Mouse (Mus musculus) gastrocnemius, adult 8-10 months (tissue): ENCODE measurements at regions not wholly inside any gene's neighbourhood (a gene's known extent, or its start where the extent isn't known, plus 50 kb on each side); places are given as distances from the start of the nearest gene placed in this dataset.
A peak's percentile ranks its signal among the peaks of the same experiment; 100 is the strongest.

Experiments
- DNase-seq, 2 experiments: peaks; one replicate each; pipeline ENCODE4 v3.0.0; 2022; ENCODE audit warnings: low spot score in 2 of 2

DNA sequence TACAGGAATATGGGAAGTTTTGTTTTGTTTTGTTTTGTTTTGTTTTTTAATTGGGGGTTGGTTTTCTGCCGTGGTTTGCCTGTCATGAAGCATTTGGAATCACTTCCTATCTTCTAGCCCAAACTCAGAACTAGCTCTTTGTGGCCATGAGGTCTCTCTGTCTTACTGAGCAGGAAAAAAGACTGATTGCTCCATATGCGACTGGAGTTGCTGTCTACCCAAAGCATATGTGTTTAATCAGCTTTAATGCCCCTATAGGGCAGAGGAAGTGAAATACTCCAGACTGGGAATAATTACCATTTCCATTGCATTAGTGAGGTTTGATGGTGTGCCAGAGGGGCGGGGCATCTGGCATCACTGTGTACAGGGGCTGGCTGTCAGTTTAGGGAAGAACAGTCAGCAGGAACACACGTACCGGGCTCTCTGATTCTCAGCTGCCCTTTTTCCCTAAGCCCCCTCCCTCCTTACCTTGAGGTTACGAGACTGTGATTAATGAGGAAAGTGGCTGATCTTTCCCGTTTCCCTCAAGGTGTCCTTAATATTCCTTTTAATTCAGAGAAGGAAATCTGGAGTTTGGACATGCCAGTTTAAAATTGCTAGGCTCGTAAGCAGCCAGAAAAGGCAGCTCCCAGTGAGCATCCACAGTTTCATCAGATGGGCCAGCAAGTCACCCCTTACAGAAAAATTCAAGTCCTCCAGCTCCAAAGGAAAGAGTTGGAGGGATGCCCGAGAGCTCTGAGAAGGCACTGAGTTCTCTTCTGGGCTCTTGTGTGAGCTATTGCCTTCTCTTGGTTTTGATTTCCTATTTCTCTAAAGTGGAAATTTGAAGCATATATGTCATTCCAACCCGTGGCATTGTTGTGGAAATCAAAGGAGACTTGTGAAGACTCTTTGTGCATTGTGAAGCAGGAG, 2482.1 kb upstream of the 5930422O12Rik start:
- no peak for DNase-seq

DNA sequence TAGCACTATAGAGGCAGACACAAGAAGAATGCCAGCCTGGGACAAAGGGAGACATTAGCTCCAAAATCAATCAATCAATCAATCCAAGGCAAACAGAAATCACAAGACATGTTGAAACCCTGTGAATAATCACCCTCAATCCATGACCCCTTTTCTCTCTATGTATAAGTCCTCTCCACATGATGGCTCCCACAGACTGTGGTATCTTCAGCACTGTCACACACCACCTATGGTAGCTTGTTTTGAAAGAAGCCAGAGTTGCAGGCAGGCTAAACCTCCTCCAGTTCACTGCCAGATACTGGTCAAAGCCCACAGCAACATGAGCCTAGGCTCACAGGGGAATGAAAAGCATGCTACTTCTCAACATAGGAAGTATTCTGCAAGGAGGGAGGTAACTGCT, 2475.7 kb upstream of the 5930422O12Rik start:
- DNase-seq, result no peak

DNA sequence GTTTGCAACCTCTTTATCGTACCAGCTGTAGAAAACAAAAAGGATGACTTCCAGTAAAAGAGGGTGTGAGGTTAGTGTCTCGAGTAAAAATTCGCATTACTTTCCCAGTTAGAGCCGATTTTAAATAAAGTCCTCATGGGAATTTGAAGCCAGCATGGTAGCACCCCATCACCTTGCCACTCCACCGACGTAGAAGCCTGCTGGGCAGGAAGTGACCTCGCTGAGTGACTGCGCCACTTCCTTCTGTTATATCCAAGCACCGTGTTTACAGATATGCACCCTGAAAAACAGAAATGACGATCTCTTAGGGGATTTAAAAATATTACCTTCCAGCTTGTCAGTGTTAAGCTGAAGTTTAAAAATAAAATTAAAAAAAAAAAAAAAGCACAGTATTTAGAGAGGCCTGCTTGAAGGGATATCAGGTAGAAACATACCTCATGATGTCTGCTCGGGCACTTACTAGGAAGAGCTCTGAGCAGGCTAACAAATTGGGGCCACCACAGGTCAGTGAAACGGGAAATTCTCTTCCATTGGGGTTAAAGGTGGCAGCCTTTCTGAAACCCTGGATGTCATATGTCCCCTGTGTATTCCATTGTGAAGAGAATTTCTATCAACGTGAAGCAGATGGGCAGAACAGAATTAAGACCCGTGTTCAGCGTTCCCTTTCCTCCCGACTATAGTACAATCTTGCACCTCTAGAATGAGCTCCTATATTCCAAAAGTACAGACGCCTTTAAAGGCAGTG, 2468.9 kb upstream of the 5930422O12Rik start:
- DNase-seq, result no peak

DNA sequence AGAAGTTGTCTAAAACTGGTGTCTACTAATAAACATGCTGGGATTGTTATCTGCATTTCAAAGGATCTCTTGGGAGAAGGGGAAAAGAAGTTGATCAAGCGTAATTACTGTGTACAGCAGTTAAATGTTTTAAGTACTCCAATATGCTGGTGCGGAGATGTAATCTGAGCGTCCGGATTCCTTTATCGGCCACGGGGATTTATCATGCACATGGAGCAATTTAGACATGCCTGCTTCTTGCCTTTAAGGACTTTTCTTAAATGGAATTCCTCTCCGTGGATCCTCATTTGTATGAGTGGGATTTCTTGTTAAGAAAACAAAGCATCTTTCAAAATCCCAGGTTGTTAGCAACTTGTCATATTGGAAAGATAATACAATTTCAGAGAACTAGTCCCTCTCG, 2468.0 kb upstream of the 5930422O12Rik start:
- DNase-seq, result no peak

- DNase-seq, result no peak
These were observed 2466.3 kb upstream of the 5930422O12Rik start for GRCm38 (mm10) chr8:30962207-30962606.

GRCm38 (mm10) chr8:30982814-30983213, 2445.7 kb upstream of the 5930422O12Rik start:
- no peak for DNase-seq

DNA sequence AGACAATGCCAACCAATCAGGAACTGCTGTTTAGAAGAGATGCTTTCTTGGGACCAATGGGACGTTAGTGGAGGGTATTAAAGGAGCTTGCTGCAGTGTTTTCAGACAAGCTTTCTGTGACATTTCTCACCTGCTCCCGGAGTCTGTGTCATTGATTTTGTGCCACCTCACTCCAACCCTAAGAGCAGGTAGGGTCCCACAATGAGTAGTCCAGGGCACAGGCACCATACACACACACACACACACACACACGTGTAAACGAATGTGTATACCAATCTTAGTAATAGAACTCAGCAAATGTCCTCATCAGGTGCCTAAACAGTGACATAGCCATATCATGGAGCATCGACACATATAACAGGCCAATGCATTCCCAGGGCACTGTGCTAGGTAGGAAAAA, 2440.5 kb upstream of the 5930422O12Rik start:
- no peak for DNase-seq

GRCm38 (mm10) chr8:30998657-30999056, 2429.9 kb upstream of the 5930422O12Rik start:
- DNase-seq, result no peak

GRCm38 (mm10) chr8:31000120-31000519, 2428.4 kb upstream of the 5930422O12Rik start:
- no peak for DNase-seq

DNA sequence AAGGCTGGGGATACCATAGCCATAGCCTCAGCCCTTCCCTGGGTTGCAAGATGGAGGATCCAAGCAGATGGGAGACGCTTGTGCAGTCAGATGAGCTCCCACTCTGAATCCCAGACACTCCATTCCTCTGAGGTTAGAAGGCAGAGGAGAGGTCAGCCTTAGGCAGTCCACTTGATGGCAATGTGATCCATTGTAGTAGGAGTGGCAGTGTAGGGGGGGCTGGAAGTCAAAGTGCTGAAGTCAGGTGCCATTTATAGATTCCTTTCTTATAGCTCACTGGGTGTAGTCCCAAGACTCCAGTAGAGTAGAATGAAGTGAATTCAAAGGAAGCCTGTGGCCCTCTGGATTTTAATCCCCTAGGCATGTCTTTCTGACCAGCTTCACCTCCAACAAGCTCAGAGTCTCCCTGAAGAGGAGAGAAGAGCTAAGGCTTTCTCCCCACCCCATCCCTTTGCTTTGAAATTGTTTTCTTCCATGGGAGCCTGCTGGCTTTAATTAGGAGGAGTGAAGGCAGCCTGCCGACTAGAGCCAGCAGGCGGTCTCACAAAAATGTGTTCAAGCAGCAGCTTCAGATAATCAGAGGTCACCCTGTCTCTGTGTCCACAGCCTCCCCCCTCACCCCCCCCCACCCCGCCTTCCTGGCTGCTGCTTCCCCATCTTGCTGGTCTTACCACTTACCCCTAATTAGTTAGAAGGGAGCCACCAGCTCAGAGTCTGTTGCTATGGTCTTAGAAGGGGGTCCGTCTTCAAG, 2426.4 kb upstream of the 5930422O12Rik start:
- no peak for DNase-seq

- DNase-seq, result no peak
These were observed 2420.2 kb upstream of the 5930422O12Rik start for GRCm38 (mm10) chr8:31008309-31008708.

DNA sequence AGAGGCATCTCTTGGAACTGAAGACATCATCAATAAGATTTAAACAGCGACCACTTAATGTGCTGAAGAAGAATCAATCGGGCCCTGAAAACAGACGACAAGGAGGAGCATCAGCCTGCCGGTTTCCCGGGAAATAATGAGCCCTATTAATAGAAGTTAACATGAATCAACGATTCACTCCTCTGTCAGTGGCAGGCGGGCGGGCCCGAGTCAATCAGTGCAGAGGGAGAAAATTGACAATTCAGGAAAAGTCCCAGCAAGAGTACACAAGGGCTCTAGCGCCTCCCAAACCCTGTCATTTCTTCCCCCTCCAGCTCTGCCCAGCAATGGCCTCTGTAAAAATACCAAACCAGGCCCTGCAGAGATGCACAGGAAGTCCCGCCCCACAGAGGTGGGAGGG, 2416.4 kb upstream of the 5930422O12Rik start:
- no peak for DNase-seq

DNA sequence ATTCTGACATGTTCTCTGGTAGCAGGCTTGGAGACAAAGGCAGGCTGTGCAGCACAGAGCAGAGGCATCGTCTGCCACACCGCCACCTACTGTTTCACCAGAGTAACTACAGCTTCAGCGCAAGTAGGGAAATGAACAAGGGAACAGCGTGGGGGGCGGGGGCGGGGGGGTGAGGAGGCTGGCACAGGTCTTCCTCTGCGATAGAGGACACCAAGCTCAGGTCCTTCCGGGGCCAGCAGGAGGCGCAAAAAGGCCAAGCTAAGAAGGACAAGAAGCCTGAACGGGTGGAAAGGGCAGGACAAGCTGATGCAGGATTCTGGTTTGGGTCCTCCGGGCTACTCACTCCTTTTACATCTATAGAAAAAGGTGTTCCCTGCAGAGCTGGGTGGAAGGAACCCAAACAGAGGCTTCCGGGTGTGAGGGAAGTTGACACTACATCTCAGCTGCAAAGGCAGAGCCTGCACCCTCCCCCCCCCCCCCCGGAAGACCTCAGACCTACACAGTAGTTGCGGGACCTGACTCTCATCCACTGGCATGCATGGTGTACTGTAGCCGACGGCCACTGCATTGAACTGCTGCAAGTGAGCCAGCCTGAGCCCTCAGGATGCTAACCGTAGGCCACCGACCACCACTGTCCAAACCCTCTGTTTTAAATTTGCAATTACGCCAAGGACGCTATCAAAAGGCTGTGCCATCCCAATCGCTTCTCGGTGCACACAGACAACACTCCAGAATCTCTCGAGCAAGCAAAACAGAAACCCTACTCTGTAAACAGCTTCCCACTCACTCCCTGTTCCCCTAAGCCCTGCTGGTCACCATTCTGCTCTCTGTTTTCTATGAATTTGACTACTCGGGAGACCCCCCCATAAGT, 2396.6 kb upstream of the 5930422O12Rik start:
- DNase-seq, result peak; percentile 33 to 64

GRCm38 (mm10) chr8:31033281-31033680, 2395.2 kb upstream of the 5930422O12Rik start:
- peak; percentile 70 to 76 for DNase-seq

GRCm38 (mm10) chr8:31036892-31037291, 2391.6 kb upstream of the 5930422O12Rik start:
- DNase-seq, result no peak
